Mouse (Mus musculus) C2C12 (cell line): Measurements from ENCODE around the gene Col5a2. TPM values are rescaled to one million over a fixed set of nuclear protein-coding genes. Genes with fewer than 3 reads are reported as not detected.

Experiments
- H3K27me3 ChIP-seq: one replicate; pipeline ENCODE4 v1.6.1; 2011; ENCODE audit not compliant: control insufficient read depth, insufficient read depth, insufficient read length
- H3K36me3 ChIP-seq: one replicate; pipeline ENCODE4 v1.6.1; 2011; ENCODE audit not compliant: control insufficient read depth, insufficient read depth
- H3K4me3 ChIP-seq: one replicate; pipeline ENCODE4 v1.5.1; 2011; ENCODE audit warnings: mild to moderate bottlenecking, control low read depth; ENCODE audit not compliant: poor library complexity, insufficient read depth, severe bottlenecking
- H3K79me2 ChIP-seq: one replicate; pipeline ENCODE4 v1.6.1; 2011; ENCODE audit not compliant: control insufficient read depth, insufficient read depth
- H3K79me3 ChIP-seq: one replicate; pipeline ENCODE4 v1.6.1; 2011; ENCODE audit warnings: low read depth, control low read depth
- H3ac ChIP-seq: one replicate; pipeline ENCODE3; 2011; ENCODE audit warnings: low read depth; ENCODE audit not compliant: control insufficient read depth, insufficient read length
- CEBPB ChIP-seq: IDR thresholded peaks from one replicate; pipeline ENCODE4 v1.6.1; 2011; ENCODE audit warnings: low read depth, mild to moderate bottlenecking, control low read depth, moderate library complexity
- CTCF ChIP-seq: IDR thresholded peaks from one replicate; pipeline ENCODE4 v1.5.1; 2011; ENCODE audit not compliant: control insufficient read depth, insufficient read depth, insufficient read length
- FOSL1 ChIP-seq: IDR thresholded peaks from one replicate; pipeline ENCODE4 v1.8.0; 2011; ENCODE audit warnings: mild to moderate bottlenecking, low read length; ENCODE audit not compliant: poor library complexity, insufficient read depth, severe bottlenecking
- MAX ChIP-seq: IDR thresholded peaks from one replicate; pipeline ENCODE4 v1.6.1; 2011; ENCODE audit warnings: mild to moderate bottlenecking, control low read depth
- MYOD1 ChIP-seq: IDR thresholded peaks from one replicate; pipeline ENCODE4 v1.6.1; 2011; ENCODE audit warnings: low read depth; ENCODE audit not compliant: control insufficient read depth, insufficient read length
- MYOG ChIP-seq: IDR thresholded peaks from one replicate; pipeline ENCODE4 v1.6.1; 2011; ENCODE audit not compliant: control insufficient read depth, insufficient read length; ENCODE audit errors: extremely low read depth
- USF1 ChIP-seq: IDR thresholded peaks from one replicate; pipeline ENCODE4 v1.6.1; 2011; ENCODE audit warnings: low read depth, mild to moderate bottlenecking, control low read depth, moderate library complexity
- polyA plus RNA-seq: library from polyadenylated mRNA; unstranded; fragments of >200 nt; fragmentation: generic; extraction: Trizol; gene quantifications from one replicate; pipeline ENCODE4 v1.2.1, GENCODE M21; 2012; ENCODE audit warnings: missing spikeins

Gene Col5a2
- polyA plus RNA-seq, 1 experiment = 100 TPM

DNA sequence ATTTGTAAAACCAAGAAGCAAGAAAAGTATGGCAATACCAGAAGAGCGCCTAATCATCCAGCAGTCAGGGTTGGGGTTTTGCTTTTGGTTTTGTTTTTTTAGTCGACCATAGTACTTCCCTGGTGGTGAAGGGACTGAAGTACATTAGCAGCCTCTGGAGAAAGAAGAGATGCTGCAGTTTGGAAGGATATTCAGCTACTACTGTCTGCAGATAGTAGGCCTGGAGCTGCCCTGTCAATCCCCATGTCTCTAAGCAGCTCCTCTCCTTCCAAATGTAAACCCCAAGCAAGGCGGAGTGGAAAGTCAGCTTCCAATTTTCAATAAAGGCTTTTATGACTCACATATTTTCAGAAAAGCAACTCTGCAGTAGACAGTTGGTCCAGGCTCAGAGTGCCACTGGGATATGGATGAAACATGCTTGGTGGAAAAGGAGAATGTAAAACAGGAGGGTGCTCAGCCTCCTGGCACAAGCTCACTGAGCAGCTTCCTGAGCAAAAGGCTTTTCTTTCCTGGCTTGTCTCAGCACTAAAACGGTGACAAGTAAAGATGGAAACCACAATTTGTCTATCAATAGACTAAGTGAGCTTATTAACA, 10.9 kb downstream of the Col5a2 start:
- no peak for TF ChIP-seq MAX
- no peak for TF ChIP-seq MYOG
- no peak for TF ChIP-seq FOSL1
- TF ChIP-seq CTCF = no peak
- no peak for TF ChIP-seq USF1
- no peak for TF ChIP-seq CEBPB
- TF ChIP-seq MYOD1 = no peak
- no peak overlapping the region for H3ac ChIP-seq
- peaks cover 23% of the 10 kb centered on the region for H3K36me3 ChIP-seq
- H3K4me3 ChIP-seq = no peak overlapping the region
- H3K79me3 ChIP-seq = peaks cover 88% of the 10 kb centered on the region
- H3K79me2 ChIP-seq = peaks cover 100% of the 10 kb centered on the region
- no peaks in the 10 kb centered on the region for H3K27me3 ChIP-seq

DNA sequence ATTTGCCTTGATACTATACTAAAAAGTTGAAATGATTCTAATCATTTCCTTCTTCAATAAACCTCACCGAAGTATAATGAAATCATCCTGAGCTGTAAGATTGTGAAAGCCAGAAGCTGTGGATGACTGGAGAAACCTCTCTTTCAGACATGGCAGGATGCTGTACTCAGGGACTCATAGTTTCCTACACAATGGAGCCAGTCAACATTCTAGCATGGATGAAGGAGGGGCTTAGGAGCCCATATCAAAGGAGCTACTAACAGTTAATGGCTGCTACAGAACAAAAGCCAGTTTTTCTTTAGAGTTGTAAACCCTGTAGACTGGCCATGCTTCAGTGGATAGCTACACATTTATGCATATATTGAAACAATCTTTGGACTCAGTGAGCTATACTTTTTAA, 12.6 kb downstream of the Col5a2 start:
- Histone ChIP-seq H3K27me3 (no peaks in the 10 kb centered on the region), H3K79me3 (peaks cover 77% of the 10 kb centered on the region), H3K4me3 (no peak overlapping the region), H3K79me2 (peaks cover 88% of the 10 kb centered on the region), H3ac (no peak overlapping the region), H3K36me3 (peaks cover 23% of the 10 kb centered on the region)
- TF ChIP-seq MYOD1 (no peak), MAX (no peak), CTCF (no peak), FOSL1 (no peak), USF1 (no peak), MYOG (no peak)

DNA sequence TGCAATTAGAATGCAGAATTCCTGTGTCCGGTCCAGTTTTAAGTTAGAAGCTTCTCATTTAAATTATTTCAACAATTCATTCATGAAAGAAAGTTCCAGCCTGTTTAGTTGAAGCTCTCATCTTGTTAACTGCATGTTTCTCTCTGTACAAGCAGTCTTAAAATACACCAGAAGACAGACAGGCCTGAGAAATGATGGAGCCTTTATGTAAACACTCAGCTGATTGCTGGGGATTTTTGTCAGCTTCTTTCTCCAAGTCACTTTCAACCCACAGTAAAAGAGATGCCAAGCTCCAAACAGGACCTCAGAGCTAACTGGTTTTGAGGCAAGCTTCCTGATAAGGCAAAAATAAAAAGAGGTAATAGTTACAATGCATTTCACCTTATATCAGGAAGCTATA, 14.8 kb downstream of the Col5a2 start:
- Histone ChIP-seq H3ac (no peak overlapping the region), H3K36me3 (peaks cover 10% of the 10 kb centered on the region), H3K4me3 (no peak overlapping the region), H3K79me3 (peaks cover 62% of the 10 kb centered on the region), H3K79me2 (peaks cover 66% of the 10 kb centered on the region), H3K27me3 (no peaks in the 10 kb centered on the region)
- TF ChIP-seq MAX = no peak
- no peak for TF ChIP-seq CTCF
- TF ChIP-seq CEBPB = no peak
- TF ChIP-seq MYOG = no peak
- no peak for TF ChIP-seq USF1
- TF ChIP-seq FOSL1 = no peak
- TF ChIP-seq MYOD1 = no peak

DNA sequence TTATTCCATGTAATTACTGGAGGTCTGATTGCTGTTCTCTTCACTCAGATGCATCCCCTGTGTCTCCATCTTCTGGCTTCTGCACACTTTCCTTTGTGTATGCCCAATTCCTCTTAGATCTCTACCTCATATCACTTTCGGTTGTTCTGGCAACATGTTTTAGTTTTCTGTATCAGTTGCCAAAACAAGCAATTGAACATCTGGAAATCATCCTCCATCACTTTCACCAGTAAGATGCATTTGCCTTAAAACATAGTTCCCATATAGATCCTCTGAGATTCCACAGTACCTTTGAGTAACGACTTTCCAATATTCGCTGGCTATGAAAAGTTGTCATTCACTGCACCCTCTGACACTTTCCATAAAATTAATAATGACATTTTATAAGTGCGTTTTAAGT, 20.1 kb downstream of the Col5a2 start:
- Histone ChIP-seq H3ac (no peak overlapping the region), H3K36me3 (peaks cover 15% of the 10 kb centered on the region), H3K79me3 (peaks cover 26% of the 10 kb centered on the region), H3K27me3 (no peaks in the 10 kb centered on the region), H3K4me3 (no peak overlapping the region), H3K79me2 (peaks cover 58% of the 10 kb centered on the region)
- TF ChIP-seq MYOD1 (no peak), MYOG (no peak), MAX (no peak), CTCF (no peak), USF1 (no peak), CEBPB (no peak), FOSL1 (no peak)

DNA sequence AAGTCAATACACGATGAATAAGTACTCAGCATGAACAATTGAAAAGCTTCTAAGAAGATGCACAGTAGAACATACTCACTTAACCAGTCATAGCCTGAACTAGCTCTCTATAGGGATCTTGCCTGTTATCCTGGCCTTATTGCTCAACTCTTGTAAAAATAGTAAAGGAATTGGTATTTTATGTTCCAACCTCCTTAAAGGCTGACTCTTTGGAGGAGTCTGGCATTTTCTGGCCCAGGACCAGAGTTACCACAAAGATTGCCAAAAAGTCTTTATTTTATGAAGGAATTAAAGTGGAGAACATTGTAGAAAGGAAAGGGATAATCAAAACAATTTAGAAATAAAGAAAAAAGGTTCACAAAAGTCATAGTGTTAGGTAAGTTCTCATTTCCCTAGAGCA, 21.2 kb downstream of the Col5a2 start:
- TF ChIP-seq CEBPB = no peak
- no peak for TF ChIP-seq FOSL1
- no peak for TF ChIP-seq MAX
- no peak for TF ChIP-seq MYOG
- no peak for TF ChIP-seq CTCF
- no peak for TF ChIP-seq USF1
- no peak for TF ChIP-seq MYOD1
- Histone ChIP-seq H3K36me3 (peaks cover 11% of the 10 kb centered on the region), H3K79me3 (peaks cover 18% of the 10 kb centered on the region), H3ac (no peak overlapping the region), H3K4me3 (no peak overlapping the region), H3K79me2 (peaks cover 47% of the 10 kb centered on the region), H3K27me3 (no peaks in the 10 kb centered on the region)

DNA sequence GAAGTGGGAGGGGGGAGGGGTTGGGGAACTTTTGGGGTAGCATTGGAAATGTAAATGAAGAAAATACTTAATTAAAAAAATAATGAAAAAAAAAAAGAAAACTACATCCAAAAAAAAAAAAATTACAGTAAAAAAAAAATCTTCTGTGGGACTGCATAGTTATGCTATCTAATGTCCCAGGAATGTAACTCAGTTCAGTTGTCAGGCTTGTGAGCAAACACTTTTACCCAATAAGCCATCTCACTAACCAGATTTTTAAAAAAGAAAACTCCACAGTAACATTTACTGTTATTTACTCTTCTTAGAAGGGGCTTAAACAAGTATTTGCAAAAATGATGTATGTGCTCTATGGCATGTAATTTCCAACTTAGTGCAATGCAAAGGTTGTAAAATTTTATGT, 24.0 kb downstream of the Col5a2 start:
- TF ChIP-seq FOSL1 = no peak
- TF ChIP-seq USF1 = no peak
- TF ChIP-seq MYOG = no peak
- TF ChIP-seq MAX = no peak
- TF ChIP-seq CTCF = no peak
- Histone ChIP-seq H3K27me3 (no peaks in the 10 kb centered on the region), H3K36me3 (peaks cover 10% of the 10 kb centered on the region), H3ac (no peak overlapping the region), H3K79me2 (peaks cover 56% of the 10 kb centered on the region), H3K79me3 (peaks cover 18% of the 10 kb centered on the region), H3K4me3 (no peak overlapping the region)
